Mouse (Mus musculus) liver, embryonic 14.5 days (tissue): ENCODE data around the gene Klhdc2. TPM values are rescaled to one million over a fixed set of nuclear protein-coding genes. Genes with fewer than 3 reads are reported as not detected.
A peak's percentile ranks its signal among the peaks of the same experiment; 100 is the strongest.

Source experiments
- ATAC-seq: fragments of 200-750 bp; cut with Nextera tagmentation; 2 replicates; pipeline ENCODE4 v1.8.0; 2017; ENCODE audit warnings: moderate number of reproducible peaks, mild to moderate bottlenecking, moderate library complexity; ENCODE audit not compliant: insufficient read depth
- DNase-seq, 3 experiments: peaks; one replicate each; pipeline ENCODE4 v3.0.0-alpha.2; 2012 to 2013; ENCODE audit warnings: low read depth in 3 of 3, low spot score in 3 of 3
- H3K27ac ChIP-seq: fragments of 300-500 bp; sonication (generic); 2 replicates; pipeline ENCODE4 v1.5.1; 2014; ENCODE audit warnings: moderate library complexity, mild to moderate bottlenecking, control low read depth, inconsistent platforms
- H3K27me3 ChIP-seq: fragments of 300-500 bp; sonication (generic); 2 replicates; pipeline ENCODE4 v1.6.1; 2014; ENCODE audit warnings: mild to moderate bottlenecking, low read length, moderate library complexity; ENCODE audit not compliant: control insufficient read depth, insufficient read depth
- H3K36me3 ChIP-seq: fragments of 300-500 bp; sonication (generic); replicated peaks from 2 replicates; pipeline ENCODE4 v1.6.1; 2014; ENCODE audit warnings: low read depth; ENCODE audit not compliant: control insufficient read depth, insufficient read depth
- H3K4me1 ChIP-seq, 2 experiments: fragments of 200-500 bp in 1 of 2; fragments of 300-500 bp in 1 of 2; sonication (generic) in 1 of 2; replicated peaks; 2 replicates each; pipeline ENCODE4 v1.6.1; 2012 to 2014; ENCODE audit warnings: antibody characterized with exemption in 1 of 2, inconsistent platforms in 1 of 2, low read length in 1 of 2; ENCODE audit not compliant: control insufficient read depth in 2 of 2, insufficient read depth in 2 of 2
- H3K4me2 ChIP-seq: fragments of 300-500 bp; sonication (generic); 2 replicates; pipeline ENCODE4 v1.6.1; 2014; ENCODE audit warnings: low read depth, mild to moderate bottlenecking, control low read depth, moderate library complexity
- H3K4me3 ChIP-seq, 2 experiments: fragments of 200-500 bp in 1 of 2; fragments of 300-500 bp in 1 of 2; sonication (generic) in 1 of 2; 2 replicates each; pipeline ENCODE4 v1.5.1; 2012 to 2014; ENCODE audit warnings: low read depth in 2 of 2, low read length in 2 of 2, mild to moderate bottlenecking in 2 of 2, control low read depth in 1 of 2, inconsistent platforms in 1 of 2, moderate library complexity in 1 of 2; ENCODE audit not compliant: insufficient read depth in 1 of 2
- H3K9ac ChIP-seq: fragments of 300-500 bp; sonication (generic); replicated peaks from 2 replicates; pipeline ENCODE4 v1.6.1; 2014; ENCODE audit warnings: mild to moderate bottlenecking, control low read depth, moderate library complexity
- H3K9me3 ChIP-seq: fragments of 300-500 bp; sonication (generic); 2 replicates; pipeline ENCODE4 v1.6.1; 2016; ENCODE audit warnings: low read length, mixed read lengths; ENCODE audit not compliant: control insufficient read depth
- CTCF ChIP-seq: IDR thresholded peaks from 2 replicates; pipeline ENCODE4 v1.5.1; 2016; ENCODE audit warnings: antibody characterized with exemption, low read depth, control low read depth
- EP300 ChIP-seq: IDR thresholded peaks from 2 replicates; pipeline ENCODE4 v1.6.1; 2016; ENCODE audit warnings: antibody characterized with exemption, low read depth
- WGBS: fragments of 180-500 bp; shearing (Covaris S2); extraction: QIAGEN DNeasy Blood & Tissue Kit; methylation state at CpG from one replicate; pipeline ENCODE4 v1.1.7; 2014; ENCODE audit not compliant: insufficient replicate concordance; 5-methylcytosine and 5-hydroxymethylcytosine counted together
- polyA plus RNA-seq, 2 experiments: library from polyadenylated mRNA; depleted of rRNA in 1 of 2; stranded (reverse) in 1 of 2; unstranded in 1 of 2; fragments of >200 nt; fragmentation: Nextera tagmentation in 1 of 2; extraction: Ambion mirVana in 1 of 2; gene quantifications; 2 replicates each; pipeline versions ENCODE4 v1.2.1 to v1.2.3; 2012 to 2014

Gene Klhdc2
- polyA plus RNA-seq, 2 experiments: 43.4 to 84.9 TPM

DNA sequence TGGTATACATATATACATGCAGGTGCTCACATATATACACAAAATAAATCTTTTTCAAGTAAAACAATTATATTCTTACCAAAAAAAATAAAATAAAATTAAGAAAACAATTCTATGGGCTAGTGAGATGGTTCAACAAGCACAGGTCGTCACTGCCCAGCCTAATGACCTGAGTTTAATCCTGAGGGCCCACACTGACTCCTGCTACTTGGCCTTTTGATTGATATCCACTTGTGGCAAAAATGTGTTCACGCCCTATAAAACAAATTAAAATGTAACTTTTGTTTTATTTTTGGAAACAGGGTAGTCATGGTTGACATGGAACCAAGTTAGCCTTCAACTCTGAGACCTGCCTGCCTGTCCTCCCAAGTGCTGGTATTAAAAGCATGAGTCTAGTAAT, 53.4 kb downstream of the Klhdc2 start:
- H3K9me3 ChIP-seq: no peaks in the 10 kb centered on the region
- no peak overlapping the region for H3K27ac ChIP-seq
- no peak for DNase-seq
- peaks cover 42% of the 10 kb centered on the region for H3K36me3 ChIP-seq
- TF ChIP-seq CTCF (no peak), EP300 (no peak)
- no peak overlapping the region for H3K4me3 ChIP-seq
- H3K4me1 ChIP-seq: no peaks in the 10 kb centered on the region
- H3K27me3 ChIP-seq: no peaks in the 10 kb centered on the region
- WGBS: 70% methylated on average over 2 of the region's 2 CpGs
- ATAC-seq: no peak
- H3K4me2 ChIP-seq: no peak overlapping the region
- H3K9ac ChIP-seq: no peak overlapping the region

GRCm38 (mm10) chr12:69351685-69352084, 55.2 kb downstream of the Klhdc2 start:
- ATAC-seq (no peak), DNase-seq (no peak)
- Histone ChIP-seq H3K27ac (no peak overlapping the region), H3K9ac (no peak overlapping the region), H3K9me3 (no peaks in the 10 kb centered on the region), H3K27me3 (no peaks in the 10 kb centered on the region), H3K4me1 (peaks cover 4 to 7% of the 10 kb centered on the region in 2 experiments; a peak in 1 of 4 replicates), H3K36me3 (peaks cover 31% of the 10 kb centered on the region), H3K4me3 (no peak overlapping the region), H3K4me2 (no peak overlapping the region)
- 68% methylated on average over 1 of the region's 1 CpGs for WGBS
- peak; percentile 24; the same call in 1 of the 2 replicates for TF ChIP-seq CTCF
- TF ChIP-seq EP300: no peak

DNA sequence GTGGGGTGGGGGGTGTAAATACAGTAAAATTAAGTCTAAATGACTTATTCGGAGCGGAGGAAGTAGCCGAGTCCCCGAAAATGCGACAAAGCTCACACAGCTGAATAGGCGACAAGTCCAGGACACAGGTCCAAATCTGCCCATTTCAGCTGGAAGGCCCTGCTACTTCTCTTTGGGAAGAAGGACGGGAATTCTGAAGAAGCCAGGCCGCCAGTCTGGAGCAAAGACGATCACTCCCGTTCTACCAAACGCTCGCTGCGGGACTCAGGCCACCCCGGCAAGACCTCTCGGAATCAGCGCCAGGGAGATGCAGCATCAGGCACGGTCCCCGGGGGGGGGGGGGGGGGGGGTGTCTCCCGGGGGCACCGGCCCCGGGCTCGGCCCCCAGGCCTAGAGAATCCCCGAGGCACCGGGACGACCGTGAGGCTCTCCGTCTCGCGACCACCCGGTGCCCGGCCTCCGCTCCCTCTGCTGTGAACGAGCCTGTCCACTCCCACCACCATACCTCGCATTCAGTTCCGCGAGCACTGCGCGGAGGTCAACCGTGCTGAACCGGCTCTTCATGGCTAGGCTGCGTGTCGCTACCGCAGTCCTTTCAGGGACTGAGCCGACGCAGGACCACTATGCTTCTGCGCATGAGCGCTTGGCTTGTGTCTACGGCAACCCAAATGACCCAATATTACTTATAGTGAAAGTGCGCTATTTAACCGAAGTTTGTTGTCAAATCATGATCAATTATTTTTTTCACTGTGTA, 60.2 kb downstream of the Klhdc2 start, which contains the start of gene Nemf:
Gene Nemf (minus strand): TSS at position 620 of the 754 bp plus-strand sequence.
- Histone ChIP-seq H3K9me3 (no peaks in the 10 kb centered on the region), H3K27ac (peak within 1 kb of the TSS; percentile 87), H3K9ac (peak within 1 kb of the TSS; percentile 98), H3K4me1 (peaks cover 4 to 7% of the 10 kb centered on the region in 2 experiments; a peak in 1 of 4 replicates), H3K36me3 (peaks cover 9% of the 10 kb centered on the region), H3K4me3 (peak within 1 kb of the TSS; percentile 94 to 98), H3K27me3 (no peaks in the 10 kb centered on the region), H3K4me2 (peak within 1 kb of the TSS; percentile 92)
- ATAC-seq (peak; percentile 42), DNase-seq (peak; percentile 84)
- TF ChIP-seq CTCF (no peak), EP300 (no peak)
- under 1% methylated on average over 46 of the region's 50 CpGs for WGBS

DNA sequence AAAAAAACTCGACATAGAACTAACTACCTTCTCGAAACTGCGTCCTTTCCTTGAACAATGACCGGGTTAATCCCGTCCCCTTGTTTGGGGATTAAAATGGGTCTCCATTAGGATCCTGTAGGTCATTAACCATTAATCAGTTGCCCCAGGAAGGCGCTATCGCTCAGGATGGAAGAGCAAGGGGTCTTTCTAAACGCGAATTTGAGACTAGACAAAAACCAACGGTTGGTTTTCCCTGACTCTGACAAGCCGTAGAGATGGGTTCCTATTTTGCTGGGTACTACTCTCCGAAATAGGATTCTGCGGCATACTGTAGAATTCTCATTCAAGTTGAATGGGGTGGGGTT, 60.8 kb downstream of the Klhdc2 start:
- no peak for DNase-seq
- 5% methylated on average over 13 of the region's 13 CpGs for WGBS
- H3K9me3 ChIP-seq: no peaks in the 10 kb centered on the region
- ATAC-seq: no peak
- no peak for TF ChIP-seq CTCF
- TF ChIP-seq EP300: no peak
- no peaks in the 10 kb centered on the region for H3K27me3 ChIP-seq
- H3K4me3 ChIP-seq: peak overlapping the region; percentile 94 to 98
- peaks cover 9% of the 10 kb centered on the region for H3K36me3 ChIP-seq
- H3K9ac ChIP-seq: peak overlapping the region; percentile 98
- H3K4me2 ChIP-seq: peak overlapping the region; percentile 92
- H3K4me1 ChIP-seq: peaks cover 8% of the 10 kb centered on the region in 2 experiments
- peak overlapping the region; percentile 87 for H3K27ac ChIP-seq

Other genes starting within 250 kb of the Klhdc2 start
- 977 and 1,778 TPM in 2 replicates for gene Rps29, start 137.5 kb upstream of the Klhdc2 start, polyA plus RNA-seq (2012; rRNA removed)
- gene Rps29, start 137.5 kb upstream of the Klhdc2 start, polyA plus RNA-seq (2014; fragmentation: Nextera tagmentation; extraction: Ambion mirVana): 1,444 and 1,541 TPM in 2 replicates
- gene Lrr1, start 127.9 kb upstream of the Klhdc2 start, polyA plus RNA-seq (2012; rRNA removed): 8.9 and 11.1 TPM in 2 replicates
- 21.3 and 22.9 TPM in 2 replicates for gene Lrr1, start 127.9 kb upstream of the Klhdc2 start, polyA plus RNA-seq (2014; fragmentation: Nextera tagmentation; extraction: Ambion mirVana)
- 286 and 515 TPM in 2 replicates for gene Rpl36al, start 112.6 kb upstream of the Klhdc2 start, polyA plus RNA-seq (2012; rRNA removed)
- gene Rpl36al, start 112.6 kb upstream of the Klhdc2 start, polyA plus RNA-seq (2014; fragmentation: Nextera tagmentation; extraction: Ambion mirVana): 614 and 643 TPM in 2 replicates
- 9.2 and 11.0 TPM in 2 replicates for gene Mgat2, start 112.5 kb upstream of the Klhdc2 start, polyA plus RNA-seq (2012; rRNA removed)
- 23.3 and 24.1 TPM in 2 replicates for gene Mgat2, start 112.5 kb upstream of the Klhdc2 start, polyA plus RNA-seq (2014; fragmentation: Nextera tagmentation; extraction: Ambion mirVana)
- gene Gm49383, start 99.6 kb upstream of the Klhdc2 start, polyA plus RNA-seq (2012; rRNA removed): 4.9 TPM in 2 replicates
- gene Gm49383, start 99.6 kb upstream of the Klhdc2 start, polyA plus RNA-seq (2014; fragmentation: Nextera tagmentation; extraction: Ambion mirVana): 15.7 and 19.1 TPM in 2 replicates
- 2.8 TPM in 2 replicates for gene Dnaaf2, start 98.3 kb upstream of the Klhdc2 start, polyA plus RNA-seq (2012; rRNA removed)
- 2.9 TPM in 2 replicates for gene Dnaaf2, start 98.3 kb upstream of the Klhdc2 start, polyA plus RNA-seq (2014; fragmentation: Nextera tagmentation; extraction: Ambion mirVana)
- gene Gm49384, start 92.4 kb upstream of the Klhdc2 start, polyA plus RNA-seq (2012; rRNA removed): 1.2 and 8.0 TPM in 2 replicates
- 16.3 and 17.4 TPM in 2 replicates for gene Gm49384, start 92.4 kb upstream of the Klhdc2 start, polyA plus RNA-seq (2014; fragmentation: Nextera tagmentation; extraction: Ambion mirVana)
- gene Pole2, start 68.5 kb upstream of the Klhdc2 start, polyA plus RNA-seq (2012; rRNA removed): 18.9 and 25.6 TPM in 2 replicates
- 25.8 and 28.3 TPM in 2 replicates for gene Pole2, start 68.5 kb upstream of the Klhdc2 start, polyA plus RNA-seq (2014; fragmentation: Nextera tagmentation; extraction: Ambion mirVana)
- gene Klhdc1, start 55.5 kb upstream of the Klhdc2 start, polyA plus RNA-seq (2012; rRNA removed): 0.26 and 3.3 TPM in 2 replicates
- 1.9 and 3.6 TPM in 2 replicates for gene Klhdc1, start 55.5 kb upstream of the Klhdc2 start, polyA plus RNA-seq (2014; fragmentation: Nextera tagmentation; extraction: Ambion mirVana)
- 5.2 and 11.1 TPM in 2 replicates for gene Nemf, start 60.5 kb downstream of the Klhdc2 start, polyA plus RNA-seq (2012; rRNA removed)
- 33.7 and 35.4 TPM in 2 replicates for gene Nemf, start 60.5 kb downstream of the Klhdc2 start, polyA plus RNA-seq (2014; fragmentation: Nextera tagmentation; extraction: Ambion mirVana)
- 41.3 and 45.8 TPM in 2 replicates for gene Arf6, start 75.5 kb downstream of the Klhdc2 start, polyA plus RNA-seq (2012; rRNA removed)
- gene Arf6, start 75.5 kb downstream of the Klhdc2 start, polyA plus RNA-seq (2014; fragmentation: Nextera tagmentation; extraction: Ambion mirVana): 35.7 and 39.6 TPM in 2 replicates
- 0.20 and 0.23 TPM in 2 replicates for gene Gm9887, start 75.8 kb downstream of the Klhdc2 start, polyA plus RNA-seq (2012; rRNA removed)
- 0.40 and 1.0 TPM in 2 replicates for gene Gm9887, start 75.8 kb downstream of the Klhdc2 start, polyA plus RNA-seq (2014; fragmentation: Nextera tagmentation; extraction: Ambion mirVana)